Mouse (Mus musculus): ENCODE data around the gene Tra2b.
"Not testable (repeated sequence)": the region's sequence is repeated elsewhere in the genome, so short reads cannot be mapped to it uniquely, and the experiment has no call there.

Gene Tra2b

DNA sequence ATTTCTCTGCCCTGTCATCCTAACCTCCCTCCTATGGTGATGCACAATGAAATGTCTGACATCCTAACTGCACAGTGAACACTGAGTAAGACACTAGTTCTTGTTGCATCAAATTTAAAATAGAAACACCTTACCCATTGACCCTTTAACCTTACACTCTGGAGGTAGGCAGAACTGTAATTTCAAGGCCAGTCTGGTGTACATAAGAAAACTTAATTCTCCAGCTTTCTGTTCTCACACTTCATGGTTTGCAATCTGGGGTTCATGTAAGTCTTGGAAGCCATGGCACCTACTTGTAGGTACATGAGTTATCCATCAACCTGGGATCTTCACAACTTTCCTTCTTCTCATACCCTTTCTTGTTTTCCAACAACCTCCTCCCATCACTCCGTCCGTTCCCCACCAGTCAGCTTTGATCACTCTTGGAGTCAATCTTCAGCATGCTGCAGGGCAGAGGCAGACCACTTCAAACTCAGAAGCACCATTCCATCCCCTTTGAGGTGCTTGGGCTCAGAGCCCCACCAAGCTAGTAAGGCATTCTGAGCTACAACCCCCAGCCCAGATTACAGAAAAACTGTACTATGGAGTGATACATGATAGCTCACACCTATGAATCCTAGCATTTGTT is 23.5 kb downstream of the Tra2b start:
- no peak for DNase-seq (ENCODE audit: low spot score)

GRCm38 (mm10) chr16:22241376-22242238 is 24.2 kb downstream of the Tra2b start:
- DNase-seq (ENCODE audit: low spot score), result no peak

DNA sequence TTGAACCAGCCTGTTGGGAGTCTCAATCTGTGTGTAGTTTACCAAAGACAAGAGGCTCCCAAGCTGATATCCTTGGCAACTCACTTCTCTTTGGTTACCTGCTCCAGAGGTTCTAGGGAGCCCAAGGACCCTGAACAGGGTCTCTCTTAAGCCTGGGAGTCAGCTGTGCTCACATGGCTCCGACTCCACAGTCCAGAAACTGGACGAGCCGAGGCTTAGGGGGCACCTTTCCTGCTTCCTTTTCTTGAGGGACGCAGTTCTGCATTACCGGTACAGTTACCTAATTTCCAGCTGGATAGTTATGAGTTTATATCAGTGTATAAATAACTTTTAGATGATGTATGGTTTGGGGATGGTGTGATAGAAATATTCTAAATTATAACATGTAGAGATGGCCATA is 24.9 kb downstream of the Tra2b start:
- DNase-seq (ENCODE audit: low spot score), result no peak

GRCm38 (mm10) chr16:22239978-22240377 is 25.8 kb downstream of the Tra2b start:
- DNase-seq (ENCODE audit: low spot score), result no peak

GRCm38 (mm10) chr16:22238928-22239620 is 26.7 kb downstream of the Tra2b start:
- DNase-seq (ENCODE audit: low spot score), result no peak

- DNase-seq (ENCODE audit: low spot score), result not testable (repeated sequence)
These were observed 27.4 kb downstream of the Tra2b start for GRCm38 (mm10) chr16:22238402-22238801.

- DNase-seq (ENCODE audit: low spot score), result no peak
These were observed 29.0 kb downstream of the Tra2b start for GRCm38 (mm10) chr16:22236814-22237213.

GRCm38 (mm10) chr16:22234535-22234934 is 31.3 kb downstream of the Tra2b start:
- no peak for DNase-seq (ENCODE audit: low spot score)

GRCm38 (mm10) chr16:22230276-22230675 is 35.5 kb downstream of the Tra2b start:
- not testable (repeated sequence) for DNase-seq (ENCODE audit: low spot score)

GRCm38 (mm10) chr16:22203501-22203900 is 62.3 kb downstream of the Tra2b start:
- DNase-seq (ENCODE audit: low spot score), result no peak

DNA sequence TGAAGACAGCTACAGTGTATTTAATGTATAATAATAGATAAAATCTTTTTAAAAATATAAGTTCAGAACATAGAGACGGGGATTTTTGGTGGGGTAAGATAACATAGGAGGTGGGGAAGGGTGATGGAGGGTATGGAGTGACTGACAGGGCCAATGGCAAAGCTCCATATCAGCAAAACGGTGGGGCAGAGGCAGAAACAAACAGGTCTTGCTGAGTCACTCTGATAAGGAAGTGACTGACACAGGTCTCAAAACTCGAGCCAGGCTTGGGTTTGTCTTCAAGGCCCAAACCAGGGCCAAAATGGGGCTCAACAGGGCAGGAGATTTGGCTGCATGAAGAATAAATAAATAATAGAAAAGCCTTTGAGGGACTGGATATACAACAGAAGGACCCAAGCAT is 63.9 kb downstream of the Tra2b start:
- DNase-seq (ENCODE audit: low spot score), result no peak

- no peak for DNase-seq (ENCODE audit: low spot score)
These were observed 65.3 kb downstream of the Tra2b start for GRCm38 (mm10) chr16:22200476-22200875.
